Mouse (Mus musculus): ENCODE data around the gene Nav2.

The Nav2 gene

DNA sequence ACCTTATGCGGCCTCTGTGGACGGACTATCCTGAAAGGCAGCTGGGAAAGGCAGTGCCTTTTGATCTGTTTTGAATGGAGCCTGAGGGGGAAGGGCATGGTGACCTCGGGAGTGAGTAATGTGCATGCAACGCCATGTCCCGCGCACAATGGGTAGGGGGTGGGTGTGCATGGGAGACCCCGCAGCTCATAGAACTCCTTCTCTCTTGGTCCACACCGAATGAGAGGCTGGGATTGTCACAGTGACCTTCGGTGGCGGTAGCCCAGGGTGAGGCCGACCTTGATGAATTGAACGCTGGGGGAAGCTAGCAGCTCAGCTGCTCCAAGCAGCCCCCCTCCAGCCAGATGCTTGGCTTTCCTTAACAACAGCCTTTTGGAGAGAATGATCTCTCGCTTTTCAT, 86.7 kb downstream of the Nav2 start:
- in situ Hi-C loops (cut with MboI; ENCODE audit: low sequenced_read_pairs) = no loop called here

DNA sequence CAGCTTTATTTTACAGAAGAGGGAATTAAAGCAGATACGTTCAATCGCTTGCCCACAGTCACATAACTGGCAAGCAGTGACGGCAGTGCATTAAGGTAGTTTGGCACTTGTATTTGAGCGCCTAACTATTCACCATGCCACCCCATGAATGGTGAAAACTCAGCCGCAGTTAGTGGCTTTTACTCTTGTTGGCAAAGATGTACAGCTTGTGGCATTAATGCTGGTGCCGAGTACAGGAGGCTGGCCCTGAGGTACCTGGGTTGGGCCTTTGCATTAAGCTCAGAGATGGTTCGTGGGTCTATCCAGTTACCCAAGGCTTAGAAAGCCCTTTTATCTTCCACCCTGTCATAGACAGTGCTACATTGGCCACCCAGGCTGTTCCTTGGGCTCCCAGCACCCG, 87.2 kb downstream of the Nav2 start:
- in situ Hi-C loops (cut with MboI; ENCODE audit: low sequenced_read_pairs) = no loop called here

DNA sequence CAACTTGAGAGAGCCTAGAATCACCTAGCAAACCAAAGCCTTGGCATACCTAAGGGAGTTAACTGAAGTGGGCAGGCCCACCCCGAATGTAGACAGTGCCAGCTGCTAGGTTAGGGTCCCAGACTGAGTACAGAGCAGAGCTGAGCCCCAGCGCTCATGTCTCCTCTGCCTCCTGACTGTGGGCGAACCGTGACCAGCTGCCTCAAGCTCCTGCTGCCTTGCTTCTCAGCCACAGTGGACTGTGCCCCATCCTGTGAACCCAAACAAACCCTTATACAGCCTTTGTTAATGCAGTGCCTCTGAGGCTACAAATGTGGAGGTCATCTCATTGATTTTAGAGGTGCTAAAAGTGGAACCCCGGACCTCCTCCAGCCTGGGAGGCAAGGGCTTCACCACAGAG, 88.3 kb downstream of the Nav2 start:
- in situ Hi-C loops (cut with MboI; ENCODE audit: low sequenced_read_pairs) = no loop called here

DNA sequence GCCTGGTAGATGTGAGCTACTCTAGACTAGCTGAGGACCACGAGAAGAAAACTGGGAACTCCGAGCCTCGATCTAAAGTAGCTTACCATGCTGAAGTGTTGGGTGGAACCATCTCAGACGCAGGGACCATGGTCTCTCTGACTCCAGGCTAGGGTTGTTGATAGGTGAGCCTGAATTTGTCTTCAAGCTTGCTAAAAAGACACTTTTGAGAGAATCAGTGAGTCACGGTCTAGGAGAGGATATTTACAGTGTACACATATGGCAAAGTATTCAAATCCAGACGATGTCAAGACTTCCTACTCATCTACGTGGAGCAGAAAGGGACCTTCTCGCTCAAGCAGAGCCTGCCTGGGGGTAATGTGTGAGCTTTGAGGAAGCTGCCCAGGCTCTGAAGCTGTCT, 89.6 kb downstream of the Nav2 start:
- in situ Hi-C loops (cut with MboI; ENCODE audit: low sequenced_read_pairs) = no loop called here

DNA sequence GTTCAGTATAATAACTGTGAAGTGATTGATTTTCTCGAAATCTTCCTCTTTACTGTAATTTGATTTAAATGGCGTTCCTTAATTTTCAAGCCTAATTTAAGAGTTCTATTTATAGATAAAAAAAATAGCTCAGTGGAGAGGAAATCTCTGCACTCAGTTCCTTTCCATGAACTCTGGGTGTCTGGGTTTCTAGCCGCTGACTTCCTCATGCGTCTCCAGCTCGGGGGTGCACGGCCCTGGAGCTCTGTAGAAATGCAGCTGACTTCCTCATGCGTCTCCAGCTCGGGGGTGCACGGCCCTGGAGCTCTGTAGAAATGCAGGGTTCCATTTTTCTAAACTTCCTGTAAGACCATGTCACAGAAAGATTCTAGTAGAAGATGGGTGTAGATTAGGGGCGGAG, 90.1 kb downstream of the Nav2 start:
- in situ Hi-C loops (cut with MboI; ENCODE audit: low sequenced_read_pairs) = no loop called here

DNA sequence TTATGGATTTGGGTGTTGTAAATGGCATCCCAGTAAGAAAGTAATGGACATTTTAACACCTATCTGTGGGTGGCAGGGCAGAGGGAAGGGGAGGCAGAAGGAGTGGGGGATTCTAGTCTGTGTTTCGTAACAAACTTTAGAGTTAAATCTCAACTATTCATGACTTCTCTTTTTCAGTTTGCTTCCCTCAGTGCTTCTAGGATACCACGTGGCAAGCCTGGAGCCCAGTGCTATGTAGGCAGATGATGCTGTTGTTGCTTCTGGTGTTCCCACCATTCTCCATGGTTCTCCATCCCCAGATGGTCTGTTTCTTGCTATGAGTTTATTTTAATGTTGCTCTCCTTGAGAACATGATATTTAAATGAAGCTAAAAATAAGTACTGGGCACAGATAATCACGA, 92.3 kb downstream of the Nav2 start:
- in situ Hi-C loops (cut with MboI; ENCODE audit: low sequenced_read_pairs) = no loop called here

DNA sequence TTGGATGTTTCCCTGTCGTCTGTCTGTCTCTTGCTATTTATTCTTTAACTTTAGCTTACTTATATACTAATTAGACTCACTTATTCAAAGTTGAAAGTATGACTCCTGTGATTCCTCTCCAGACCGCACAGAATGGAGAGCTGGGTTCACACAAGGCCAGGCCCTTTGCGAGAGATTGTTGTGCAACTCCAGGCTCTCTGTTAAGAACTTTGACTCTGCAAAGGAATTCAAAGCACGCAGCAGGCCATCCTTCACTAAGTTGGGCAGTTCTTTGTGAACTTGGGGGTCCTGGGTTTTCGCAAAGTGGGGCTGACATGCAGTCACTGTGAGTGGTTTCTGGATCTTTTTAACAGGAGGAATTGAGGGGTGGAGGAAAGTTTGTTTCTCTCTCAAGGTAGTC, 95.9 kb downstream of the Nav2 start:
- in situ Hi-C loops (cut with MboI; ENCODE audit: low sequenced_read_pairs) = no loop called here

DNA sequence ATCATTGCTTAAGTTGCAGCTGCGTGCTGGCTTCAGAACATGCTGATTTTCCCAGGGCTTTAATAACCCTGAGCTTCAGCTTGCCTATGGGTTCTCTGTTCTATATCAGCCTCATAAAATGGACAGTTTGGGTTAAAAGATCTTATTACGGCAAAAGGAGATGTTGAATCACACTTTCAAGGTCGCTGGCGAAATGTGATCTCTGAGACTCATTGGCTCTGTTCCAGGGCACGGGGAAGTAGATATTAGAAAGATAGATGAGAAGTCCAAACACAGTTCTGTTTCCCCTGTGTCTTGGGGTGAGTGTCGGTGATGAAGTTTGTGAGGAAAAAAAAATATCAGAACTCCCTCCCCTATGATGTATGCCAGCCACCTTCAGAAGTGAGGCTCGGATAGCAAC, 98.4 kb downstream of the Nav2 start:
- in situ Hi-C loops (cut with MboI; ENCODE audit: low sequenced_read_pairs) = no loop called here

DNA sequence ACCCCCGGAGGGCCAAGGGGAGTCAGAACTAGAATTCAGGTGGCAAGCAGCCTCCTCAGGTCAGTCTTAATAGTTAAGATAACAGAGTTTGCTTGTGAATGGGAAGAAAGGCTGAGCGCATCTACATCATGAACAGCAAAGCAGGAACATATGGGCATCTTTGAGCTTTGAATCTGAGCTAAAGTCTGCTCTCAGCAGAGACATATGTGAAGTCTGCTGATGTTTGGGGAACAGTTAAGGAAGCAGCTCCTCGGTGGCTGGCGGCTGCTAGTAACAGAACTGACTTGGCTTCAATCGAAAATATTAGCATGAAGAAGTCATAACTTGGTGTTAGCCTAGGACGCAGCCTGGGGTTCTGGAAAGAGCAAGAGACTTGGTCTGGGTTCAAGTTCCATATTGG, 102.2 kb downstream of the Nav2 start:
- in situ Hi-C loops (cut with MboI; ENCODE audit: low sequenced_read_pairs) = no loop called here

DNA sequence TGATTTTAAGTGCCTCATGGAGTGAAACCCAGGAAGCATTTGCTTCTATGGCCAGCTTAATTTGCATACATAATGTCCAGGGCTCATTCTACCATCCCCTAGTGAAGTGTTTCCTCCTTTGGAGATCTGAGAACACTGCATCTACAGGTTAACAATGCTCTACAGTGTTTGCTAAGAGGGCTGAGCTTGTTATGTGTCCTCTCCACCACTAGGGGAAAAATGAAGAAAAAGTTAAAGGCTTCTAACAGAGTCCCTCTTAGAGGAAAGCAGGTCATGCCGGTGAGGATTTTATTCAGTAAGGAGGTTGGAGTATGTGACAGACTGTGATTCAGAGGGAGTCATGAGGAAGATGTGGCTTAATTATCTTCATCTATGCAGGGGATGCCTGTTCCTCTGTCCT, 103.5 kb downstream of the Nav2 start:
- in situ Hi-C loops (cut with MboI; ENCODE audit: low sequenced_read_pairs) = no loop called here

DNA sequence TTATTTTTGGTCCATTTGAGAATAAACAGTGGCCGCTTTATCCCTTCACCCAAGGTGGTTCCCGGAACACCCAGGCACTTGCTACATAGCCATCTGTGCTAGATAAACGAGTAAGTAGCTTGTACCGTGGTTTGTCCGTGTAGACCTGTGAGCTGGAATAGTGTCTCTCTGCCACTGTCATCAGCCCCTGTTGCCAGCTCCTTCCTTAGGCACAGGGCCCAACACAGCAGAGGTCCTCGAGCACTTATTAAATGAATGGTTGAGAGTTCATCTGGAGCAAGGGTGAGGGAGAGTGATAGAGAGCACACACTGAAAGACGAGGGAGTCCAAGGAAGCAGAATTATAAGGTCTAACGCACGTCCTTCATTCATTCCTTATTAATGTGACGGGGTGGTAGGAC, 106.0 kb downstream of the Nav2 start:
- in situ Hi-C loops (cut with MboI; ENCODE audit: low sequenced_read_pairs) = no loop called here

DNA sequence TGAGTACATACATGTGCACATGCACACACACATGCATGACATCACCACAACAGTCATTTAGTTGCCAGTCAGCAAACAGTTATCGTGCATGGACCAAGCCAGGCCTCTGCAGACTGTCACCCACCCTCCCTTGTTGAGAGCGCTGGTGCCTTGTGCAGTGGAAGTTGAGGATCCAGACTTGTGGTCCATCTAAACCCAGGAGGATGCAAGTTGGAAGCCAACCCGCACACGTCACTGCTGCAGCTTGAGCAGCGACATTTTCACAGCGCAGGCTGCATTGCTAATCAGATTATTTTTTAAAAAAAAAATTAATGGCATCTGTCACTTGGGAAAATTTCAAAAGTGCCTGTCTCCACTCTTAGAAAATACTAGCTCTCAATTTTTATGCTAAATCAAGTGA, 106.8 kb downstream of the Nav2 start:
- in situ Hi-C loops (cut with MboI; ENCODE audit: low sequenced_read_pairs) = no loop called here

DNA sequence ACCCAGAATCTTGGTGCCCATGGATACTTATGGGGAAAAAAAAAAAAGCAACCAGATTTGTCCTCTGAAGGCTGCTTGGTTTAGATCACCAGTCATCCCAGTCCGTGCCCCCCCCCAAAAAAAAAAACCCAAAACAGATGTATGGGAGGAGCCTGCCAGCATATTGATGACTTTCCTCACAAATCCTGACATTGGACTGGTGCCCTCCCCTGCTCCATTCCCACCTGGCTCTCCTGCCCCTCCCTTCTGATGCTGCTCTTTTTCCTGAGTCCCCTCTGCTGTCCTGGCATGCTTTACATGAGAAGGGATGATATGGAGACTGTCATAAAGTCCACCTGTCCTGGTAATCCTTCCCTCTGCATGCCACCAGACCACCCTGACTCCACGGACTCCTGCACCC, 107.6 kb downstream of the Nav2 start:
- in situ Hi-C loops (cut with MboI; ENCODE audit: low sequenced_read_pairs) = no loop called here

DNA sequence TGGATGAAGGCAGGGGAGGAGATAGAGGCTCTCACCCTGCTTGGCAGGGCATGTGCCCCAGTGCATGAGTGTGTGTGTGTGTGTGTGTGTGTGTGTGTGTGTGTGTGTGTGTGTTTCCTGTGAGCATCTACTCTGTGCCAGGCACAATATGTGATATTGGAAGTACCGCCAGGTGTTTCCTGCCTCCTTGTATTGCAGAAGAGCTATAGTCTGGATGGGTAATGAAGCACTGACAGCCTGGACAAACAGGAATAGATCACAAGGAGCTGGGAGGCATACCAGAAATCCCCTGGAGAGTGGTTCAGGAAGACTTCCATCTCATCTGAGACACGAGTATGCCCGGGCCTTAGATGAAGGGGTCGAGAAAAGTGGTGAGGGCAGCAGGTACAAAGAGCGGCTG, 109.3 kb downstream of the Nav2 start:
- in situ Hi-C loops (cut with MboI; ENCODE audit: low sequenced_read_pairs) = no loop called here

DNA sequence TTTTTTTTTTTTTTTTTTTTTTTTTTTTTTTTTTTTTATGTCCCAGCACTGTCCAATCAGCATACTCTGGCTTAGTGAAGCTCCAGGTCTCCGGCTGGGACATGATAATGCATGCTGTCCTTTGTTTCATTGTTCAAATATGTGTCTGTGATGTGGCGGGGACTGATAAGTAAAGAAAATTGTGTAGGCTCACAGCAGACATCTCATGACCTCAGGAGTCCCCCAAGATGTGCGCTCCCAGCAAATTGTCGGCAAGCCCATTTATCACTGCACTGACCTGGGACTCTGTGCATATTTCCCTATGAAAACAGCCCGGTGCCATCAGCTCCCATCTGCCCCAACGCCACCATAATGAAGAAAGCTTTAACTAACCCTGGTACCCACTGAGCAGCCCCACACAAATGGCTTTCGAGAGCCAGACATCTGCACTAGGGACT, 110.0 kb downstream of the Nav2 start:
- in situ Hi-C loops (cut with MboI; ENCODE audit: low sequenced_read_pairs) = no loop called here

DNA sequence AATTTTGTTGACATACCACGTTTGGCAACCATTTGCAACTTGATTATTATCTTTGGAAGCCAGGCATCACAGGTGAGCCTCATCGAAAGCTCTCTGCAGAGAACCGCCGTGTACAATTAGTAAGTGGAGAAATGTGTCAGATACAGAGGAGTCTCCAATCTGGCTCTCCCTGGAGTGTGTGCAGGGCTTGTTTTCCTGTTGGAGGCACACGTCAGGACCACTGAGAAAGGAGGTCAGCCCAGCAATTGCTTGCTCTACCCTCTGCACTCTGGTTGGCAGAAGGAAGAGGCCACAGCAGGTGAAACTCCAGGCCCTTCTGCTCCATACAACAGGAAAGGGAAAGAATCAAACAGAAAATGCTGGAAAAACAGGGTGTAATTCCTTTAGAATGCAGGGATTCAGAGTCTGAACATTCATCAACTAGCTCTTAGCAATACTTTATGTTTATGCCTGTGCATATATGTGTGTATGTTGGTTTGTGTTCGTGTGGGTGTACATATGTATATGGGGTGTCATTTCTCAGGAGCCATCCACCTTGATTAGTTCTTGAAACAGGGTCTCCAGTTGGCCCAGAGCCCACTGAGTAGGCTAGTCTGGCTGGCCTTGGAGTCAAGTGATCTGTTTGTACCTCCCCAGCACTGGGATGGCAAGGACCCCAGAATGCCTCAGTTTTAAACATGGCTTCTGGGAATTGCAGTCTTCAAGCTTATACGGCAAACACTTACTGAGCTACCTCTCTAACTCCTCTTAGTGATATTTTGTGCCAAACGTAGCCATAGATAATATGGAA, 116.7 kb downstream of the Nav2 start:
- in situ Hi-C loops (cut with MboI; ENCODE audit: low sequenced_read_pairs) = no loop called here

DNA sequence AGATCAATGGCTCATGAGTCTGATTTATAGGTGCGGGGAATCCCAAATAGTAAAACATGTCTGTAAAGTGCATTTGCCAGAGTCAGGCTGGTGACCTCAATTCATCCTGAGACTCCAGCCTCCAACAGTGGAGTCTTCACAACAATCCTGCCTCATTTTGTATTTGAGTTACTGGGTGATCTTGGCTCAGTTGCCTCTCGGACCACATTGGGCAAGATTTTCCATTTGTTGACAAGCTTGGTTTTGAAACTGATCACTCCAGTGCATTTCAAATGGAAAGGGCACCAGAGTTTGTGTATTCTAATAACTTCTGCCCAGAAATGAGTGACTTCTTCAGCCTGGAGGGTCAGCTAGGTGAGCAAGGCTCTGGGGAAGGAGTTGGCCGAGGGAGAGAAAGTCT, 117.5 kb downstream of the Nav2 start:
- in situ Hi-C loops (cut with MboI; ENCODE audit: low sequenced_read_pairs) = no loop called here

DNA sequence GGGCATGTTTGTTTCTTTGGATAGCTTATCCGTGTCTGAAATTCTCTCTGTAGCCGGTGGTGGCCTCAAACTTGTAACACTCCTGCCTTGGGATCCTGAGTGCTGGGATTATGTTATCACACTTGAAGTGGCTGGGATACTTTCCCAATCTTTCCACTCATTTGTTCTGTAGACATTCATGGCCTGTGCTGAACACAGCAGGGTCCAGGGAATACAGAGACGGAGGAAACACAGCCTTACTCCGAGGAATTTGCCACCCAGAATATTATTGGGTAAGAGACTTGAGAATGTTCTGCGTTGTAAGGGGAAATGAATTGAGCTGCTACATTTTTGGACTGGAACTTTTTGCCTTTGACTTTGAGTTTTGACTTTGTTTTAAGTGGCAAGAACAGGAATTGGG, 118.0 kb downstream of the Nav2 start:
- in situ Hi-C loops (cut with MboI; ENCODE audit: low sequenced_read_pairs) = no loop called here

DNA sequence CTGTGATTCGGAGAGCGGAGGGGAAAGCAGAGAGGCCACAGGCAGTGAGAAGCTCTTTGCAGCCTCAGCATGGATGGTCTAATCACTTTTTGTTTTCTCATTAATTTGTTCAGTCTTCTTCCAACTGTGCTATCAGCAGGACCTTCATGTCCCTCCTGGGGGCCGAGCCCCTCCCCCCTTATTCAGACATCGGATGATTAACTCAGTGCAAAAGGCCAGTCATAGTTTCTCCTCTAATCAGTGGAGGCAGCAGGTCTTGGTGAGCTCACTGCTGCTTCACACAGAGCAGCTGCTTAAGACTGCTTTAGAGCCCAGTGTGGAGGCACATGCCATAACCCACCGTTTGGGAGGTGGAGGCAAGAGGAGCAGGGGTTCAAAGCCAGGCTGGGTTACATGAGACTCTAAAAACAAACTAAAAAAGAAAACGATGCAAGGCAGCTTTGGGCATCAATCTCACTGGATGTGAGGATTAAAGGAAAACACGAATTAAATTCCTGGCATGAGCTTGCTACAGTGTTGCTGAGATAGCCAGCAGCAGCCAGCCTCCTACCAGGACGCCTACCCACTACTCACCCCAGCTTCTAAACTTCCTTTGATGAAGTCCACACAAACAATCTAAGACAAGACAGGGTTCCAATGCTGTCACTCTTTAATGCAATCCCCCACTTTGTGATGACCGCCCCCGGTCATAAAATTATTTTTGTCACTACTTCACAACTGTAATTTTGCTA, 120.9 kb downstream of the Nav2 start:
- in situ Hi-C loops (cut with MboI; ENCODE audit: low sequenced_read_pairs) = no loop called here

DNA sequence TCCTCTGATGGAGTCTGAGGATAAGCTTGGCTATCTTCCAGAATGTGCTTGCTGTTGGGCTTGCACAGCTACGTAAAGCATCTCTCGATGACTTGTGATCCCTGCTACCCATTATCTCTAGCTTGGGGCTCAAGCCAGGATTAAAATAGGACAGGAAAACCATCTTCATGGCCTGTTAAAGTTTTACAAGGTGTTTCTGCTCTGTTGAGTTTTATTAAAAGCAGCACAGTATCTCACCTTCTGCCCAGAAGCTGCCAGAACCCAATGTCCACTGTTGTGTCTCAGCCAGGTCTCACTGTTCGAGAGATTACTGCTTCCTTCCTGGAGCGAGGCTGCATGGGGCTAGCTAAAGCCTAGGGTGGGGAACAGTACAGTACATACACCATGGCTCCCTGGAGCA, 123.7 kb downstream of the Nav2 start:
- in situ Hi-C loops (cut with MboI; ENCODE audit: low sequenced_read_pairs) = no loop called here

DNA sequence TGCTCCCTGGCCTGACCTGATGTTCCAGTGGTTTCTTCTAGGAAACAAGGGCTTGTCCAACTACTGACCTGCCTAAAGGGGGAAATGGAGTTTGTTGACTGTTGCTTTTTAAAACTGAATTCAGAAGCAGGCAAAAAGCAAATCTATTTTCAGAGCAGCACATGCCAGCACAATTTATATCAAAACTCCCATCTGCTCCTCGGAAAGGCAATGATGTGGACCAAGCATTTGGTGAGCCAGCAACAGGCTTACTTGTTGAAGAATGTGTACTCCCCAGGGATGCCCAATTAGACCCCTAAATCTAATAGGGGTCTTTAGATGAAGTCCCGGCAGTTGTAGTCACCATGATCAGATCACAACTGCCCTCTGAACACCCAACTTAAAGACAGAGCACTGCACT, 125.7 kb downstream of the Nav2 start:
- in situ Hi-C loops (cut with MboI; ENCODE audit: low sequenced_read_pairs) = no loop called here

DNA sequence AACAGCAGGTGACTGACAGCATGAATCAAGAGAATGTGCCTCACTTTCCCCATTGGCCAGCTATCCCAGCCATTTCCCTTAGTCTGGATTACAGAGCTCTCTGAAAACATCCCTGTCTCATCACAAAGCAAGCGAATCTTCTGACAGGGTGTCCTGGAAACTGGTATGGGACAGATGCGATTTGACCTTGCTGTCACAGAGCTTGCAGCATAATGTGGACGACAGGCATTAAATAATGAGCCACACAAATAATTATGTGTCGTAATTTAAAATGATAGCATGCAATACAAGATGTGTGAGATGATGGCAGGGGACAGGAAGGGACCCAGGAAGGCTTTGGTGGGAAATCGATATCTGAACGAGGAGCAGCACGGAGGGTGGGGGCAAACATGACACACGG, 131.6 kb downstream of the Nav2 start:
- in situ Hi-C loops (cut with MboI; ENCODE audit: low sequenced_read_pairs) = no loop called here

Measured in CH12F3 (cell line).